Mouse (Mus musculus) kidney, postnatal 10 days (tissue): ENCODE data around the gene Tlr9.

Experiments
- DNase-seq: peaks from one replicate; pipeline ENCODE4 v3.0.0; 2021; ENCODE audit warnings: mixed read lengths

The Tlr9 gene

DNA sequence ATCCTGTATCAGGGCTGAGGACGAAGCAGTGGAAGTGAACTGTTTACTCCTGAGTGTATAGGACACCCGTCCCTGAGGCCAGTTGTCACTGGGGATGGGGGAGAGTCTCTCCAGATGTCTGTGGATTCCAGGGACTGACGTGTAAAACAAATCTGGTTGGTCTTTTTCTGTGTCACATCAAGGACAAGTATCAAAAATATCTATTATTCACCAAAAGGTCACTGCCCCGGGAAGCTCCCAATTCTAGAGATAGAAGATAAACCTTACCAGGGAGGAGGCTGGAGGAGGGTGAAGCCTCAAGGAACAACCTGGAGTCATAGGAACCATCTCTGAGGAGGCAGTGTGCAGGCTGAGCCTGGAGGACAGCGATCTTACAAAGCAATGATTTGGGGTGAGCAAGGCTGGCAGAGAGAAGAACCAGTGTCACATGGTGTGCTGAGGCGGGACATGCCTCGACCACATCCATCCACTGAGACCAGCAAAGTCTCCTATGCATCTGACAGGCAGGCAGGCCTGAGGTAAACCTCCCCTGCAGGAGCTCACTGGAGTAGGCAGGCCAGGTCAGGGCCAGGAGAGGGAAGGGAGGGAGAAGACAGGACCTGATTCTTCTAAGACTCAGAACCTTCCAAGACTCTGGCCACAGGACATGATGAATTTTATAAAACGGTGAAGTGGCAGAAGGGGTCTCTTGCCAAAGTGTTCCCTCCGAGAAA lies 46.8 kb downstream of the Tlr9 start:
- DNase-seq = no peak

DNA sequence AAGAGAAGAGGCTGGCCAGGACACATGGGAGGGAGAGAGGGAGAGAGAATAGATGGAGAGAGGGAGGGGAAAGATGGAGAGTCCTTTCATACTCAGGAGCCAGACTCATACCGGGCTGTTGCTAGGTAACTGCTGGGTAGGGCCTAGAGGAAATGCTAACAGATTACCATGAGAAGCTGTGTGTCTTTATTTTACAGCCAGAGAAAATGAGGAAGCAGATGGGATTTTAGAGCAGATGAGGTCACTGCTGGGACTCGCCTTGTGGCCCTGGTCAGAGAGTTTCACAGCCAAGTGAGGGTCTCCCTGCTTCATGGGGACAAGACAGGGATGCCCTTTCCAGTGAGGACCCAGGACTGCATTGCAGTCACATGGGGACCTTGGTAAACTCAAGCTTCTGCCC lies 47.5 kb downstream of the Tlr9 start:
- DNase-seq = no peak

DNA sequence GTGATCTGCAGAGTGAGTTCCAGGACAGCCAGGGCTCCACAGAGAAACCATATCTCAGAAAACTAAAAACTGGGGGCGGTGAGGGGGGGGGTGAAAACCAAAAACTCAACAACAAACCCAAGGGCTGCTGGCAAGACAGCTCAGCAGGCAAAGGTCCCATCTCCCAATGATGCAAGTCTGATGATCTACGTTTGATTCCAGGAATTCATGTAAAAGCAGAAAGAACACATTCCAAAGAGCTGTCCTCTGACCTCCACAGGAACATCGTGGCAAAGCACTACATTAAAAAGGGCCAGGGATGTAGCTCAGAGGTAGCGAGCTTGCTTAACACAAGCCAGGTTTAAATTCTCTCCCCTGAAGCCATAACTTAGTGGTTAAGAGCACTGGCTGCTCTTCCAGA lies 48.3 kb downstream of the Tlr9 start:
- DNase-seq = no peak

DNA sequence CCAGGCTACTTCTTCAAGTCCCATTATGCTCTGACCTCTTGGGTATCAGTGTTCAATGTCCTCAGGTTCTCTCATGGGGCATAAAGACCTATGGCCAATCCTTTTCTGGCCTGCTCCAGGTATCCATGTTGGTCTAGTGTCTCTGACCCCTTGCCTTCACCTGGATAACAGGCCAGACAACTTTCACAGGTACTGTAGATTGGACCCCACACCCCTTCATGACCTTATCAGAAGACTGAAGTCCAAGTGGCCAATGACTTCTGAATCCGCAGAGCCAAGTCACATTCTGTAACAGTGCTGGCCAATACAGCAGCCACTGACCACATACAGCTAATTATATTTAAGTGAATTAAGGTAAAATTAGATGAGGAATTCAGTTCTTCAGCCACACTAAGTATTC lies 49.9 kb downstream of the Tlr9 start:
- DNase-seq = no peak

DNA sequence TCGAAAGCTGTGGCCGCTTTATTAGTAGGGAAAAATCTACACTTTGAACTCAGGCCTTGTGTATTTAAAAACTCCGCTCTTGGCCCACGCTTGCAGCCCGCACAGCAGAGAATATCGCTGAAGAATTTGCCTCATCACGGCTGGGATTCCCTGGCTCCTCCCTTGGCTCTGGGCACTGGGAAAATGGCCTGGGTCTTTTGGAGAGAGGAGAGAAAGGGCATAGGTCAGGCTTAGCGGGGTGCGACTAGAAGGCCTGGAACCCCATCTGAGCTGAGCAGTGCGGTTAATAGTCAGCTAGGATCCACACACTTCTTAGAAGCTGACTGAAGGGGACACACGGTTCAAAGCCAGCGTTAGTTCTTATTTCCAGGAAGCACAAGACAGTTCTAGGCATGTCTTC lies 50.9 kb downstream of the Tlr9 start:
- DNase-seq = no peak

DNA sequence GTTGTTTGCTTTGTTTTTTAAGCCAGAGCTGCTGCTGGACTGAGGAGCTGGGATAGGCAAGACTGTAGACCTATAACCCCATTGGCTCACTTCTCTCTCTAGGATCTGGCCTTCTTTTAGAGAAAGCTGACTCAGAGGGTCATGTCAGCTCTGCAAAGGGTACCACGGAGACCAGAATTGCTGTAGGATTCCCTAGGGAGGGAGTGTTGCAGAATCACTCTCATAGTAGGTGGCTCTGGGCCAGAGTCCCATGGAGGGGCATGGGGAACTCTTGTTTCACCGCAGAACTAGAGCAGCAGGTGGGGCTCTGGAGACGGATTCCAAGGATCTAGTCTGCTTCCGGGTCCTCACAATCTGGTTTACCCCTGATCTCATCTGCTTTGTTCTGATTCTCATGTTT lies 51.4 kb downstream of the Tlr9 start:
- no peak for DNase-seq

DNA sequence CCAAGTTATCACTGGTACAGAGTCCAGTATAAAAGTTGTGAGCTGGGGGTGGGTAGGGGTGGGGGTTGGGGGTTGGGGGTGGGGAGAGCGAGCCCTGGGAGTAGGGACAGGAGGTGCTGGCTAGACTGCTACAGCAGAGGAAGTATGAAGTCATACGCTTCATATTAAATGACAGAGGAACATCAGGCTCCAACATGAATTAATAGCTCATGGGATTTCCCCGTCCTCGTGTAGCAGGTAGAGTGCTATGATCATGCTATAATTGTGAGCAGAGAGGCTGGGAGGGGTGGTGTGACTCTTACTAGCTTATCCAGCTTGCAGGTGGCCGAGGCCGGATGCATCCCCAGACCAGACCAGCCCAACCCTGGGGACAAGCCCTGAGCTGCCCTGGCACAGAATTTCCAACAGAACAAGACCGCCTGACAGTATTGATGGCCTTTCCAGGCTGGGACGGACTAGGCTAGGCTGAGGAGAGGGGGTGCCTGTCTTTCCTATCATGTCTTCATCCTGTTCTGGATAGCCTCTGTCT lies 52.3 kb downstream of the Tlr9 start:
- no peak for DNase-seq

DNA sequence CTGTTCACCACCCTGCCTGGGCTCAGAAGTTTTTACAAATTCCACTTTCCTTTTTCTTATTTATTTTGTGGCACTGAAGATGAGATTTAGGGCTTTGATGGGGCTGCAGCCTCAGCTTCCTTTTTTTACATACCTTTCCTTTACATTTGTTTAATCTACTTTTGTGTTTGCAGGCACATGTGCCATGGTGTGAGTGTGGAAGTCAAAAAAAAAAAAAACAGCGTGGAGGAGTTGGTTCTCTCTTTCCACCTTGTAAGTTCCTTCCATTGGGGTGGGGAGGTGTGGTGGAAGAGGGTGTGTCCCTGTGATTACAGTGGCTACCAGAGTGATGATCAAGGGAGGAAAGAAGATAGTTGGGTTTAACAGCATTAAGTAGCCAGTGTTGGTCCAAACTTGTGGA lies 53.4 kb downstream of the Tlr9 start:
- DNase-seq = no peak
